8 mouse cellular contexts compared by ENCODE assay signal in genomic region chr11:103359122-103359521, GRCm38 (mm10). TPM values are rescaled to one million over a fixed set of nuclear protein-coding genes. Genes with fewer than 3 reads are reported as not detected.
DNase-seq lines count a peak whose midpoint lies in the region; ATAC-seq and TF ChIP-seq lines count a peak whose summit lies in the region.

No protein-coding gene starts in this region.

- no peak overlapping the region for H3K9ac ChIP-seq in embryonic facial prominence, embryonic 14.5 days (ENCODE audit: low read depth, low read length)
- H3K9ac ChIP-seq in heart, embryonic 14.5 days (ENCODE audit: low read length) = no peak overlapping the region
- peak overlapping the region; percentile 27; the same call in 1 of the 2 replicates for H3K9ac ChIP-seq in kidney, postnatal 0 days (ENCODE audit: low read depth, low read length)
- no peak overlapping the region for H3K9ac ChIP-seq in liver, embryonic 16.5 days (ENCODE audit: low read depth, low read length)
- no peak overlapping the region; the same call in 1 of the 2 replicates for H3K9ac ChIP-seq in neural tube, embryonic 12.5 days

- peak; percentile 83 for TF ChIP-seq CTCF in kidney, postnatal 0 days (IDR thresholded peaks at IDR 0.05; ENCODE audit: low read depth)

- peak overlapping the region; percentile 20; the same call in 1 of the 2 replicates for H3K4me3 ChIP-seq in embryonic facial prominence, embryonic 14.5 days (ENCODE audit: low read depth, low read length)
- peak overlapping the region in 1 of 2 experiments; percentile 57; a peak in 2 of 4 replicates for H3K4me3 ChIP-seq in heart, embryonic 14.5 days (ENCODE audit: control insufficient read depth in 1 of 2, insufficient read depth in 1 of 2, low read depth in 1 of 2, low read length in 2 of 2)
- no peak overlapping the region; the same call in 1 of the 2 replicates for H3K4me3 ChIP-seq in kidney, postnatal 0 days (replicated peaks; ENCODE audit: low read depth, low read length)
- peak overlapping the region; percentile 23; the same call in 1 of the 2 replicates for H3K4me3 ChIP-seq in liver, embryonic 16.5 days (ENCODE audit: low read depth, low read length)
- no peak overlapping the region for H3K4me3 ChIP-seq in neural tube, embryonic 12.5 days

- no peak overlapping the region for H3K27ac ChIP-seq in embryonic facial prominence, embryonic 14.5 days (replicated peaks; ENCODE audit: low read depth, low read length)
- H3K27ac ChIP-seq in heart, embryonic 14.5 days (replicated peaks in 1 of 2; ENCODE audit: control insufficient read depth in 1 of 2, insufficient read depth in 1 of 2, low read depth in 2 of 2, low read length in 2 of 2) = no peak overlapping the region
- H3K27ac ChIP-seq in kidney, postnatal 0 days = 0 out of 2 replicates have a peak overlapping the region, but pooled peaks have one; percentile 25
- no peak overlapping the region for H3K27ac ChIP-seq in liver, embryonic 16.5 days (ENCODE audit: low read length)
- no peak overlapping the region for H3K27ac ChIP-seq in neural tube, embryonic 12.5 days

- H3K9me3 ChIP-seq in embryonic facial prominence, embryonic 14.5 days (ENCODE audit: control insufficient read depth, low read length) = no peaks in the 10 kb centered on the region
- no peaks in the 10 kb centered on the region for H3K9me3 ChIP-seq in heart, embryonic 14.5 days (ENCODE audit: control insufficient read depth, low read length)
- H3K9me3 ChIP-seq in kidney, postnatal 0 days (replicated peaks; ENCODE audit: low read length) = no peaks in the 10 kb centered on the region
- no peaks in the 10 kb centered on the region for H3K9me3 ChIP-seq in liver, embryonic 16.5 days (replicated peaks; ENCODE audit: control insufficient read depth, low read length)
- H3K9me3 ChIP-seq in neural tube, embryonic 12.5 days = no peaks in the 10 kb centered on the region

- ATAC-seq in embryonic facial prominence, embryonic 14.5 days (ENCODE audit: low read depth) = no peak
- no peak for ATAC-seq in heart, embryonic 14.5 days (ENCODE audit: insufficient number of reproducible peaks, insufficient read depth, low FRiP score, low read depth)
- no peak for ATAC-seq in kidney, postnatal 0 days (replicated peaks; ENCODE audit: low FRiP score, low read depth)
- no peak; the same call in 1 of the 2 replicates for ATAC-seq in liver, embryonic 16.5 days (ENCODE audit: low read depth)
- no peak for ATAC-seq in neural tube, embryonic 12.5 days (ENCODE audit: low FRiP score, low read depth)

- H3K36me3 ChIP-seq in embryonic facial prominence, embryonic 14.5 days (ENCODE audit: control insufficient read depth, insufficient read depth, low read length) = no peaks in the 10 kb centered on the region
- no peaks in the 10 kb centered on the region for H3K36me3 ChIP-seq in heart, embryonic 14.5 days (ENCODE audit: control insufficient read depth, insufficient read depth, low read length)
- H3K36me3 ChIP-seq in kidney, postnatal 0 days (ENCODE audit: insufficient read depth, low read length) = no peaks in the 10 kb centered on the region
- no peaks in the 10 kb centered on the region for H3K36me3 ChIP-seq in liver, embryonic 16.5 days (ENCODE audit: control insufficient read depth, insufficient read depth)
- no peaks in the 10 kb centered on the region for H3K36me3 ChIP-seq in neural tube, embryonic 12.5 days

- WGBS in embryonic facial prominence, embryonic 14.5 days = 0% methylated on average over 22 of the region's 22 CpGs
- 2% methylated on average over 22 of the region's 22 CpGs for WGBS in heart, embryonic 14.5 days
- 1% methylated on average over 22 of the region's 22 CpGs for WGBS in kidney, postnatal 0 days
- WGBS in liver, embryonic 16.5 days (ENCODE audit: insufficient replicate concordance) = 1% methylated on average over 22 of the region's 22 CpGs
- under 1% methylated on average over 22 of the region's 22 CpGs for WGBS in neural tube, embryonic 12.5 days

- peaks cover 46% of the 10 kb centered on the region for H3K27me3 ChIP-seq in embryonic facial prominence, embryonic 14.5 days (replicated peaks; ENCODE audit: control insufficient read depth, insufficient read depth, low read length)
- H3K27me3 ChIP-seq in heart, embryonic 14.5 days (ENCODE audit: control insufficient read depth, insufficient read depth, low read length) = peaks cover 46% of the 10 kb centered on the region
- 0 out of 2 replicates have a peak, but pooled peaks cover 4% of the 10 kb centered on the region for H3K27me3 ChIP-seq in kidney, postnatal 0 days (ENCODE audit: insufficient read depth, low read length)
- peaks cover 50% of the 10 kb centered on the region for H3K27me3 ChIP-seq in liver, embryonic 16.5 days (ENCODE audit: control insufficient read depth, insufficient read depth, low read depth, low read length)
- peaks cover 76% of the 10 kb centered on the region for H3K27me3 ChIP-seq in neural tube, embryonic 12.5 days (replicated peaks)

- peak overlapping the region; percentile 75 for H3K4me2 ChIP-seq in embryonic facial prominence, embryonic 14.5 days (ENCODE audit: low read depth, low read length)
- H3K4me2 ChIP-seq in heart, embryonic 14.5 days (ENCODE audit: low read length) = peak overlapping the region; percentile 91
- H3K4me2 ChIP-seq in kidney, postnatal 0 days (ENCODE audit: low read length) = peak overlapping the region; percentile 84
- no peak overlapping the region for H3K4me2 ChIP-seq in liver, embryonic 16.5 days (ENCODE audit: low read depth, low read length)
- H3K4me2 ChIP-seq in neural tube, embryonic 12.5 days (replicated peaks) = peak overlapping the region; percentile 87

- DNase-seq in B cell, adult 2 months = peak; percentile 83 to 85
- peak; percentile 86 for DNase-seq in adrenal gland, postnatal 14 days
- DNase-seq in embryonic facial prominence, embryonic 14.5 days (ENCODE audit: low spot score) = peak; percentile 85
- DNase-seq in kidney, postnatal 0 days (ENCODE audit: low spot score) = peak; percentile 87
- peak; percentile 60 to 65 for DNase-seq in thymus, adult 18-20 months

- H3K4me1 ChIP-seq in embryonic facial prominence, embryonic 14.5 days (ENCODE audit: control insufficient read depth, insufficient read depth, low read length) = peaks cover 31% of the 10 kb centered on the region
- peaks cover 22 to 34% of the 10 kb centered on the region in 2 experiments for H3K4me1 ChIP-seq in heart, embryonic 14.5 days (ENCODE audit: control insufficient read depth in 2 of 2, insufficient read depth in 2 of 2, low read length in 2 of 2)
- H3K4me1 ChIP-seq in kidney, postnatal 0 days (replicated peaks; ENCODE audit: insufficient read depth, low read length) = peaks cover 46% of the 10 kb centered on the region
- H3K4me1 ChIP-seq in liver, embryonic 16.5 days (ENCODE audit: control insufficient read depth, low read depth, low read length) = peaks cover 18% of the 10 kb centered on the region
- peaks cover 39% of the 10 kb centered on the region for H3K4me1 ChIP-seq in neural tube, embryonic 12.5 days

RNA-seq across cellular contexts. Expression of gene Arhgap27, which starts 4.4 kb away (rescaled TPM):
- total RNA-seq in adrenal gland, postnatal 14 days (2021) = 19.3 and 31.5 TPM in 2 replicates
- polyA plus RNA-seq in embryonic facial prominence, embryonic 14.5 days (2014; fragmentation: Nextera tagmentation; extraction: Ambion mirVana) = 8.6 and 9.4 TPM in 2 replicates
- 5.6 and 6.5 TPM in 2 replicates for polyA plus RNA-seq in heart, embryonic 14.5 days (2014; fragmentation: Nextera tagmentation; extraction: Ambion mirVana)
- 15.9 and 16.6 TPM in 2 replicates for polyA plus RNA-seq in kidney, postnatal 0 days (2015; fragmentation: Nextera tagmentation; extraction: Ambion mirVana)
- 2.2 and 3.8 TPM in 2 replicates for polyA plus RNA-seq in liver, embryonic 16.5 days (2015; fragmentation: Nextera tagmentation; extraction: Ambion mirVana)
- polyA plus RNA-seq in neural tube, embryonic 12.5 days (2016; fragmentation: Nextera tagmentation; extraction: Ambion mirVana) = 5.4 and 6.4 TPM in 2 replicates

RNA-seq across cellular contexts. Expression of gene Plekhm1, which starts 53.4 kb away (rescaled TPM):
- total RNA-seq in adrenal gland, postnatal 14 days (2021) = 17.4 and 19.6 TPM in 2 replicates
- polyA plus RNA-seq in embryonic facial prominence, embryonic 14.5 days (2014; fragmentation: Nextera tagmentation; extraction: Ambion mirVana) = 8.1 and 8.7 TPM in 2 replicates
- polyA plus RNA-seq in heart, embryonic 14.5 days (2014; fragmentation: Nextera tagmentation; extraction: Ambion mirVana) = 6.3 and 6.5 TPM in 2 replicates
- 5.4 and 6.1 TPM in 2 replicates for polyA plus RNA-seq in kidney, postnatal 0 days (2015; fragmentation: Nextera tagmentation; extraction: Ambion mirVana)
- 3.8 and 4.1 TPM in 2 replicates for polyA plus RNA-seq in liver, embryonic 16.5 days (2015; fragmentation: Nextera tagmentation; extraction: Ambion mirVana)
- polyA plus RNA-seq in neural tube, embryonic 12.5 days (2016; fragmentation: Nextera tagmentation; extraction: Ambion mirVana) = 9.8 and 10.3 TPM in 2 replicates

Comparison
In these comparisons a context has a peak if more than half of its experiments do, and no peak if none do; other contexts are left out.
1. H3K4me3 ChIP-seq: peak in embryonic facial prominence, embryonic 14.5 days (single experiment) and liver, embryonic 16.5 days (single experiment); none in kidney, postnatal 0 days (single experiment) and neural tube, embryonic 12.5 days (single experiment).
2. Peak in every context shown above with its lines, with median percentiles within 50 percentile points of each other: DNase-seq.